In the genomic region with DNA sequence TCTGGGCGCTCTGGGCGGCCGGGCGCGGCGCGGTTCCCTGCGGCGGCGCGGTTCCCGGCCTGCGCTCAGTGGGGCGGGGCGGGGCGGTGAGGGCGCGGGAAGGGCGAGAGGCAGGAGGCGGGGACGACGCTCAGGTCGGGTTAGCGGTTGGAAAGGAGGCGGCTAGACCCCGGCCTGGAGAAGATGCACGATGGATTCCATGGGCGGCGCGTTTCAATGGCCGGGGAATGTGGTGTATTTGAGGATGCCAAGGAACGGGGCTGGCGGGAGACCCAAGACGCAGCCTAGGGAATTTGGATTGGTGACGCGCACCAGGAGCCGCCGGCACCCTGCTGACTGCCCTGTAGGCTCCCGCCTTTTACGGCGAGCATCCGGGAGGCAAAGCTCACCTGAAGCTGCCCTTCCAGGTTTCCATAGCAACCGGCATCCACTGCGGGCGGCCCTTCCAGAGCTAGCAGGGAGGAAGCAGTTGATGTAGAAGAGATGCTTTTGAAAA, we compare ENCODE assay signal across 8 mouse cellular contexts. TPM values are rescaled to one million over a fixed set of nuclear protein-coding genes. Genes with fewer than 3 reads are reported as not detected.
DNase-seq lines count a peak whose midpoint lies in the region; ATAC-seq and TF ChIP-seq lines count a peak whose summit lies in the region.

No protein-coding gene starts in this region.

- DNase-seq in heart, adult 9 months (ENCODE audit: low spot score in 2 of 2), result no peak
- DNase-seq in Patski (ENCODE audit: low read depth, low spot score), result no peak
- DNase-seq in embryo, embryonic 9.5 days (ENCODE audit: extremely low spot score), result peak; percentile 87
- peak; percentile 74 to 85 for DNase-seq in left cerebral cortex, postnatal 14 days (ENCODE audit: low spot score in 2 of 2)
- DNase-seq in mesoderm, embryonic 11.5 days (ENCODE audit: low read depth, low spot score), result peak; percentile 71
- peak; percentile 87 for DNase-seq in stomach, postnatal 0 days (ENCODE audit: low spot score)

- CTCF ChIA-PET in Patski (lab: Charles Lee), result interaction anchor here (0.9 to 2.0 kb wide), 9 partner anchors 9 to 34 kb away, joined by 3 to 15 read pairs (median 4); a partner anchor contains a TSS

- POLR2A ChIA-PET in Patski (lab: Charles Lee), result no interaction called here

- peak overlapping the region; percentile 87 for H3K4me3 ChIP-seq in heart, embryonic 11.5 days (ENCODE audit: low read depth, low read length)
- H3K4me3 ChIP-seq in hindbrain, embryonic 12.5 days, result peak overlapping the region; percentile 72
- peak overlapping the region; percentile 83 for H3K4me3 ChIP-seq in stomach, postnatal 0 days (ENCODE audit: low read depth, low read length)

- WGBS in heart, embryonic 11.5 days (ENCODE audit: insufficient replicate concordance), result under 1% methylated on average over 45 of the region's 45 CpGs
- WGBS in hindbrain, embryonic 12.5 days, result 1% methylated on average over 44 of the region's 45 CpGs
- WGBS in stomach, postnatal 0 days, result 0% methylated on average over 33 of the region's 45 CpGs

- H3K4me1 ChIP-seq in heart, embryonic 11.5 days (ENCODE audit: control insufficient read depth, insufficient read depth, low read length), result peaks cover 5% of the 10 kb centered on the region; the same call in 1 of the 2 replicates
- H3K4me1 ChIP-seq in hindbrain, embryonic 12.5 days, result peaks cover 21% of the 10 kb centered on the region
- 0 out of 2 replicates have a peak, but pooled peaks cover 3% of the 10 kb centered on the region for H3K4me1 ChIP-seq in stomach, postnatal 0 days (replicated peaks; ENCODE audit: control insufficient read depth, insufficient read depth)

- ATAC-seq in heart, embryonic 11.5 days (replicated peaks; ENCODE audit: insufficient number of reproducible peaks, low FRiP score, low TSS enrichment), result peak; percentile 93
- ATAC-seq in Patski, result peak; percentile 82
- peak; percentile 95 for ATAC-seq in hindbrain, embryonic 12.5 days (ENCODE audit: low FRiP score)
- peak; percentile 96 for ATAC-seq in stomach, postnatal 0 days (ENCODE audit: low FRiP score, low TSS enrichment)

- H3K36me3 ChIP-seq in heart, embryonic 11.5 days (ENCODE audit: control insufficient read depth, insufficient read depth, low read length), result peaks cover 12% of the 10 kb centered on the region
- peaks cover 35% of the 10 kb centered on the region for H3K36me3 ChIP-seq in hindbrain, embryonic 12.5 days
- peaks cover 8% of the 10 kb centered on the region for H3K36me3 ChIP-seq in stomach, postnatal 0 days (ENCODE audit: control insufficient read depth, insufficient read depth, low read length)

- TF ChIP-seq CTCF in Patski (IDR thresholded peaks at IDR 0.05), result no peak
- TF ChIP-seq CTCF in stomach, postnatal 0 days (IDR thresholded peaks at IDR 0.05; ENCODE audit: low read depth), result no peak

- TF ChIP-seq EP300 in stomach, postnatal 0 days (optimal IDR thresholded peaks at IDR 0.05), result no peak

- H3K9me3 ChIP-seq in heart, embryonic 11.5 days (replicated peaks; ENCODE audit: control insufficient read depth, low read length), result no peaks in the 10 kb centered on the region
- no peaks in the 10 kb centered on the region for H3K9me3 ChIP-seq in hindbrain, embryonic 12.5 days (replicated peaks)
- no peaks in the 10 kb centered on the region for H3K9me3 ChIP-seq in stomach, postnatal 0 days (ENCODE audit: control insufficient read depth, low read length)

- in situ Hi-C loops in Patski (cut with MboI; ENCODE audit: low pct_unique_long_range_greater_than_20kb), result no loop called here

- H3K27ac ChIP-seq in heart, embryonic 11.5 days (ENCODE audit: low read depth, low read length), result peak overlapping the region; percentile 98
- H3K27ac ChIP-seq in hindbrain, embryonic 12.5 days, result peak overlapping the region; percentile 98
- peak overlapping the region; percentile 98 for H3K27ac ChIP-seq in stomach, postnatal 0 days (replicated peaks)

- intact Hi-C loops in left cerebral cortex, postnatal 14 days (cut with DNase I), result loop anchor here (2.0 kb wide), 1 partner anchor 19 kb away; a partner anchor contains a TSS

- H3K9ac ChIP-seq in heart, embryonic 11.5 days (ENCODE audit: low read depth, low read length), result peak overlapping the region; percentile 93
- peak overlapping the region; percentile 88 for H3K9ac ChIP-seq in hindbrain, embryonic 12.5 days
- peak overlapping the region; percentile 89 for H3K9ac ChIP-seq in stomach, postnatal 0 days (ENCODE audit: low read length)

- H3K27me3 ChIP-seq in heart, embryonic 11.5 days (ENCODE audit: control insufficient read depth, insufficient read depth, low read length), result no peaks in the 10 kb centered on the region
- H3K27me3 ChIP-seq in Patski, result no peaks in the 10 kb centered on the region
- no peaks in the 10 kb centered on the region for H3K27me3 ChIP-seq in hindbrain, embryonic 12.5 days
- no peaks in the 10 kb centered on the region for H3K27me3 ChIP-seq in stomach, postnatal 0 days (ENCODE audit: control insufficient read depth, insufficient read depth, low read length)

- H3K4me2 ChIP-seq in heart, embryonic 11.5 days, result peak overlapping the region; percentile 81
- H3K4me2 ChIP-seq in hindbrain, embryonic 12.5 days (replicated peaks), result peak overlapping the region; percentile 83
- peak overlapping the region; percentile 81 for H3K4me2 ChIP-seq in stomach, postnatal 0 days (replicated peaks; ENCODE audit: low read depth)

RNA-seq across cellular contexts. Expression of a gene that starts 0.5 kb away (rescaled TPM):
- 53.4 and 55.4 TPM in 2 replicates for polyA plus RNA-seq in heart, embryonic 11.5 days (2014; fragmentation: Nextera tagmentation; extraction: Ambion mirVana)
- polyA plus RNA-seq in Patski (2021), result 22.3 TPM
- polyA plus RNA-seq in hindbrain, embryonic 12.5 days (2016; fragmentation: Nextera tagmentation; extraction: Ambion mirVana), result 118 and 130 TPM in 2 replicates
- total RNA-seq in left cerebral cortex, postnatal 14 days (2021), result 100 to 1,000 TPM; 125 to 144 TPM
- polyA plus RNA-seq in stomach, postnatal 0 days (2015; fragmentation: Nextera tagmentation; extraction: Ambion mirVana), result 28.3 and 28.4 TPM in 2 replicates

RNA-seq across cellular contexts. Expression of a gene that starts 18.9 kb away (rescaled TPM):
- polyA plus RNA-seq in heart, embryonic 11.5 days (2014; fragmentation: Nextera tagmentation; extraction: Ambion mirVana), result 20.6 and 20.8 TPM in 2 replicates
- 13.5 TPM for polyA plus RNA-seq in Patski (2021)
- polyA plus RNA-seq in hindbrain, embryonic 12.5 days (2016; fragmentation: Nextera tagmentation; extraction: Ambion mirVana), result 32.6 and 33.4 TPM in 2 replicates
- total RNA-seq in left cerebral cortex, postnatal 14 days (2021), result 10 to 100 TPM; 10.9 to 12.5 TPM
- polyA plus RNA-seq in stomach, postnatal 0 days (2015; fragmentation: Nextera tagmentation; extraction: Ambion mirVana), result 13.0 and 13.6 TPM in 2 replicates

RNA-seq across cellular contexts. Expression of a gene that starts 19.9 kb away (rescaled TPM):
- 0.14 and 0.20 TPM in 2 replicates for polyA plus RNA-seq in heart, embryonic 11.5 days (2014; fragmentation: Nextera tagmentation; extraction: Ambion mirVana)
- polyA plus RNA-seq in Patski (2021), result 0.14 TPM
- 1.2 and 1.7 TPM in 2 replicates for polyA plus RNA-seq in hindbrain, embryonic 12.5 days (2016; fragmentation: Nextera tagmentation; extraction: Ambion mirVana)
- under 1 TPM in 1 of 2 experiments, not detected in 1; 0.15 TPM for total RNA-seq in left cerebral cortex, postnatal 14 days (2021)
- polyA plus RNA-seq in stomach, postnatal 0 days (2015; fragmentation: Nextera tagmentation; extraction: Ambion mirVana), result 0.05 and 0.06 TPM in 2 replicates

RNA-seq across cellular contexts. Expression of a gene that starts 42.2 kb away (rescaled TPM):
- 1.1 TPM in 2 replicates for polyA plus RNA-seq in heart, embryonic 11.5 days (2014; fragmentation: Nextera tagmentation; extraction: Ambion mirVana)
- polyA plus RNA-seq in Patski (2021), result 5.7 TPM
- polyA plus RNA-seq in hindbrain, embryonic 12.5 days (2016; fragmentation: Nextera tagmentation; extraction: Ambion mirVana), result 0.40 and 0.50 TPM in 2 replicates
- 1 to 10 TPM in 1 of 2 experiments, under 1 TPM in 1; 0.51 to 1.2 TPM for total RNA-seq in left cerebral cortex, postnatal 14 days (2021)
- 2.7 TPM in 2 replicates for polyA plus RNA-seq in stomach, postnatal 0 days (2015; fragmentation: Nextera tagmentation; extraction: Ambion mirVana)

Comparison
In these comparisons a context has a peak if more than half of its experiments do, and no peak if none do; other contexts are left out.
1. DNase-seq: peak in embryo, embryonic 9.5 days (single experiment), left cerebral cortex, postnatal 14 days (2 of 2), mesoderm, embryonic 11.5 days (single experiment) and stomach, postnatal 0 days (single experiment); none in heart, adult 9 months (0 of 2) and Patski (single experiment).
2. Peak in every context shown above with its lines, with median percentiles within 50 percentile points of each other: ATAC-seq, H3K27ac ChIP-seq, H3K4me2 ChIP-seq, H3K4me3 ChIP-seq and H3K9ac ChIP-seq.